Mouse (Mus musculus) MEL (cell line): ENCODE results near the gene Ucp2. TPM values are rescaled to one million over a fixed set of nuclear protein-coding genes. Genes with fewer than 3 reads are reported as not detected.

Source experiments
- DNase-seq: peaks from one replicate; pipeline ENCODE4 v3.0.0; 2011; ENCODE audit warnings: low read depth, low spot score
- H3K27ac ChIP-seq: 2 replicates; pipeline ENCODE4 v1.5.1; 2012; ENCODE audit warnings: low read depth, mild to moderate bottlenecking, control low read depth, low read length, moderate library complexity; ENCODE audit not compliant: control insufficient read depth
- H3K27me3 ChIP-seq, 2 experiments: fragments of 150-350 bp in 1 of 2; sonication (generic) in 1 of 2; 2 replicates each; pipeline ENCODE4 v1.6.1; 2012; ENCODE audit warnings: low read length in 2 of 2, mild to moderate bottlenecking in 2 of 2, improper control_type of control experiment in 1 of 2, moderate library complexity in 1 of 2; ENCODE audit not compliant: insufficient read depth in 2 of 2, control insufficient read depth in 1 of 2
- H3K36me3 ChIP-seq, 2 experiments: 2 replicates each; pipeline ENCODE4 v1.6.1; 2012 to 2014; ENCODE audit warnings: low read length in 2 of 2, improper control_type of control experiment in 1 of 2, inconsistent platforms in 1 of 2, mild to moderate bottlenecking in 1 of 2; ENCODE audit not compliant: insufficient read depth in 2 of 2, control insufficient read depth in 1 of 2
- H3K4me1 ChIP-seq, 2 experiments: fragments of 150-350 bp in 1 of 2; sonication (generic) in 1 of 2; 2 replicates each; pipeline ENCODE4 v1.6.1; 2012; ENCODE audit warnings: low read length in 2 of 2, improper control_type of control experiment in 1 of 2, mild to moderate bottlenecking in 1 of 2; ENCODE audit not compliant: insufficient read depth in 2 of 2, control insufficient read depth in 1 of 2
- H3K4me3 ChIP-seq, 2 experiments: fragments of 150-350 bp in 1 of 2; sonication (generic) in 1 of 2; 2 replicates each; pipeline ENCODE4 v1.5.1; 2012; ENCODE audit warnings: low read depth in 2 of 2, low read length in 2 of 2, mild to moderate bottlenecking in 2 of 2, moderate library complexity in 2 of 2, control low read depth in 1 of 2, improper control_type of control experiment in 1 of 2; ENCODE audit not compliant: control insufficient read depth in 1 of 2, insufficient read depth in 1 of 2
- H3K79me2 ChIP-seq: 2 replicates; pipeline ENCODE4 v1.6.1; 2012; ENCODE audit warnings: mild to moderate bottlenecking, low read length, moderate library complexity; ENCODE audit not compliant: control insufficient read depth, poor library complexity, insufficient read depth
- H3K9ac ChIP-seq: 2 replicates; pipeline ENCODE4 v1.6.1; 2012; ENCODE audit warnings: low read depth, mild to moderate bottlenecking, control low read depth, low read length, moderate library complexity; ENCODE audit not compliant: control insufficient read depth, poor library complexity, severe bottlenecking
- H3K9me3 ChIP-seq: fragments of 150-350 bp; sonication (generic); replicated peaks from 2 replicates; pipeline ENCODE4 v1.6.1; 2012; ENCODE audit warnings: mild to moderate bottlenecking, low read length, improper control_type of control experiment, moderate library complexity; ENCODE audit not compliant: insufficient read depth
- BHLHE40 ChIP-seq: IDR thresholded peaks from 2 replicates; pipeline ENCODE4 v1.6.1; 2012; ENCODE audit warnings: low read depth, mild to moderate bottlenecking, inconsistent platforms, low read length, improper control_type of control experiment, borderline replicate concordance
- CHD1 ChIP-seq: IDR thresholded peaks from 2 replicates; pipeline ENCODE4 v1.6.1; 2012; ENCODE audit warnings: low read depth, mild to moderate bottlenecking, inconsistent platforms, low read length, improper control_type of control experiment
- CHD2 ChIP-seq: IDR thresholded peaks from 2 replicates; pipeline ENCODE4 v1.6.1; 2011; ENCODE audit warnings: low read length, improper control_type of control experiment
- CTCF ChIP-seq, 3 experiments: IDR thresholded peaks in 2 of 3; conservative IDR thresholded peaks in 1 of 3; 2 replicates each; pipeline ENCODE4 v1.5.1; 2011 to 2012; ENCODE audit warnings: low read length in 3 of 3, low read depth in 2 of 3, mild to moderate bottlenecking in 2 of 3, improper control_type of control experiment in 1 of 3, inconsistent platforms in 1 of 3, mixed read lengths in 1 of 3, moderate library complexity in 1 of 3; ENCODE audit not compliant: control insufficient read depth in 1 of 3, insufficient read depth in 1 of 3, poor library complexity in 1 of 3, severe bottlenecking in 1 of 3
- ELF1 ChIP-seq: IDR thresholded peaks from 2 replicates; pipeline ENCODE4 v1.6.1; 2014; ENCODE audit warnings: low read depth, mild to moderate bottlenecking, inconsistent platforms, low read length, improper control_type of control experiment, moderate library complexity
- EP300 ChIP-seq, 2 experiments: IDR thresholded peaks; 2 replicates each; pipeline ENCODE4 v1.6.1; 2011; ENCODE audit warnings: improper control_type of control experiment in 2 of 2, low read length in 2 of 2, low read depth in 1 of 2, mild to moderate bottlenecking in 1 of 2
- GABPA ChIP-seq: IDR thresholded peaks from 2 replicates; pipeline ENCODE4 v1.6.1; 2012; ENCODE audit warnings: low read depth, mild to moderate bottlenecking, inconsistent platforms, low read length, improper control_type of control experiment, moderate library complexity
- GATA1 ChIP-seq: IDR thresholded peaks from 2 replicates; pipeline ENCODE4 v1.6.1; 2011; ENCODE audit warnings: low read depth, low read length, improper control_type of control experiment
- HCFC1 ChIP-seq: IDR thresholded peaks from 2 replicates; pipeline ENCODE4 v1.6.1; 2012; ENCODE audit warnings: low read depth, mild to moderate bottlenecking, inconsistent platforms, low read length, improper control_type of control experiment, moderate library complexity
- JUND ChIP-seq: IDR thresholded peaks from 2 replicates; pipeline ENCODE4 v1.6.1; 2011; ENCODE audit warnings: low read depth, mild to moderate bottlenecking, improper control_type of control experiment, low read length
- KAT2A ChIP-seq: conservative IDR thresholded peaks from 2 replicates; pipeline ENCODE4 v1.6.1; 2012; ENCODE audit warnings: low read depth, low read length, improper control_type of control experiment, inconsistent platforms
- MAFK ChIP-seq: IDR thresholded peaks from 2 replicates; pipeline ENCODE4 v1.6.1; 2011; ENCODE audit warnings: low read depth, mild to moderate bottlenecking, low read length, improper control_type of control experiment, borderline replicate concordance
- MAX ChIP-seq: IDR thresholded peaks from 2 replicates; pipeline ENCODE4 v1.6.1; 2011; ENCODE audit warnings: low read length, improper control_type of control experiment
- MAZ ChIP-seq: IDR thresholded peaks from 2 replicates; pipeline ENCODE4 v1.6.1; 2012; ENCODE audit warnings: low read depth, mild to moderate bottlenecking, inconsistent platforms, low read length, improper control_type of control experiment
- MEF2A ChIP-seq: IDR thresholded peaks from 2 replicates; pipeline ENCODE4 v1.6.1; 2014; ENCODE audit warnings: low read depth, mild to moderate bottlenecking, inconsistent platforms, low read length, improper control_type of control experiment; ENCODE audit not compliant: poor library complexity, insufficient replicate concordance, severe bottlenecking; ENCODE audit errors: extremely low read depth
- MXI1 ChIP-seq: IDR thresholded peaks from 2 replicates; pipeline ENCODE4 v1.6.1; 2011; ENCODE audit warnings: mild to moderate bottlenecking, low read depth, low read length, improper control_type of control experiment
- MYB ChIP-seq: IDR thresholded peaks from 2 replicates; pipeline ENCODE4 v1.6.1; 2011; ENCODE audit warnings: mild to moderate bottlenecking, low read depth, low read length, improper control_type of control experiment
- MYC ChIP-seq: IDR thresholded peaks from 2 replicates; pipeline ENCODE4 v1.6.1; 2011; ENCODE audit warnings: low read depth, mild to moderate bottlenecking, low read length, improper control_type of control experiment, moderate library complexity
- NELFE ChIP-seq: IDR thresholded peaks from 2 replicates; pipeline ENCODE4 v1.6.1; 2011; ENCODE audit warnings: low read depth, low read length, improper control_type of control experiment
- NRF1 ChIP-seq: IDR thresholded peaks from 2 replicates; pipeline ENCODE4 v1.6.1; 2014; ENCODE audit warnings: low read depth, mild to moderate bottlenecking, inconsistent platforms, low read length, improper control_type of control experiment, moderate library complexity; ENCODE audit not compliant: poor library complexity, insufficient read depth, severe bottlenecking
- POLR2A ChIP-seq, 2 experiments: IDR thresholded peaks; 2 replicates each; pipeline ENCODE4 v1.6.1; 2011 to 2012; ENCODE audit warnings: low read length in 2 of 2, mild to moderate bottlenecking in 2 of 2, control low read depth in 1 of 2, improper control_type of control experiment in 1 of 2, low read depth in 1 of 2, moderate library complexity in 1 of 2; ENCODE audit not compliant: control insufficient read depth in 1 of 2, insufficient read depth in 1 of 2, poor library complexity in 1 of 2
- POLR2AphosphoS2 ChIP-seq: IDR thresholded peaks from 2 replicates; pipeline ENCODE4 v1.6.1; 2011; ENCODE audit warnings: low read length, improper control_type of control experiment
- POLR2AphosphoS5 ChIP-seq: IDR thresholded peaks from 2 replicates; pipeline ENCODE4 v1.6.1; 2012; ENCODE audit warnings: low read depth, borderline replicate concordance, mild to moderate bottlenecking, inconsistent platforms, low read length, moderate library complexity, mixed read lengths
- RAD21 ChIP-seq: IDR thresholded peaks from 2 replicates; pipeline ENCODE4 v1.6.1; 2011; ENCODE audit warnings: mild to moderate bottlenecking, low read depth, low read length, improper control_type of control experiment
- RCOR1 ChIP-seq: IDR thresholded peaks from 2 replicates; pipeline ENCODE4 v1.6.1; 2012; ENCODE audit warnings: low read depth, mild to moderate bottlenecking, inconsistent platforms, low read length, improper control_type of control experiment
- SIN3A ChIP-seq: IDR thresholded peaks from 2 replicates; pipeline ENCODE4 v1.6.1; 2012; ENCODE audit warnings: low read length, improper control_type of control experiment, inconsistent platforms
- SMC3 ChIP-seq: IDR thresholded peaks from 2 replicates; pipeline ENCODE4 v1.6.1; 2011; ENCODE audit warnings: low read depth, low read length, improper control_type of control experiment
- TAL1 ChIP-seq: IDR thresholded peaks from 2 replicates; pipeline ENCODE4 v1.6.1; 2012; ENCODE audit warnings: mild to moderate bottlenecking, inconsistent platforms, low read length, moderate library complexity, mixed read lengths
- TBP ChIP-seq: IDR thresholded peaks from 2 replicates; pipeline ENCODE4 v1.8.0; 2011; ENCODE audit warnings: low read depth, low read length, improper control_type of control experiment
- TCF12 ChIP-seq: IDR thresholded peaks from 2 replicates; pipeline ENCODE4 v1.6.1; 2014; ENCODE audit warnings: low read depth, mild to moderate bottlenecking, inconsistent platforms, low read length, improper control_type of control experiment, moderate library complexity
- UBTF ChIP-seq: IDR thresholded peaks from 2 replicates; pipeline ENCODE4 v1.6.1; 2012; ENCODE audit warnings: low read depth, mild to moderate bottlenecking, inconsistent platforms, low read length, improper control_type of control experiment, moderate library complexity, borderline replicate concordance; ENCODE audit not compliant: insufficient read depth
- USF1 ChIP-seq: IDR thresholded peaks from 2 replicates; pipeline ENCODE4 v1.6.1; 2014; ENCODE audit warnings: low read depth, mild to moderate bottlenecking, inconsistent platforms, low read length, improper control_type of control experiment, moderate library complexity
- USF2 ChIP-seq, 2 experiments: IDR thresholded peaks; 2 replicates each; pipeline ENCODE4 v1.6.1; 2011 to 2012; ENCODE audit warnings: improper control_type of control experiment in 2 of 2, low read length in 2 of 2, borderline replicate concordance in 1 of 2, inconsistent platforms in 1 of 2, low read depth in 1 of 2, mild to moderate bottlenecking in 1 of 2; ENCODE audit not compliant: insufficient read depth in 1 of 2
- ZC3H11A ChIP-seq: IDR thresholded peaks from 2 replicates; pipeline ENCODE4 v1.6.1; 2012; ENCODE audit warnings: low read depth, mild to moderate bottlenecking, inconsistent platforms, low read length, improper control_type of control experiment
- ZKSCAN1 ChIP-seq: IDR thresholded peaks from 2 replicates; pipeline ENCODE4 v1.6.1; 2012; ENCODE audit warnings: low read depth, mild to moderate bottlenecking, inconsistent platforms, low read length, improper control_type of control experiment, moderate library complexity
- ZMIZ1 ChIP-seq: IDR thresholded peaks from 2 replicates; pipeline ENCODE4 v1.6.1; 2012; ENCODE audit warnings: low read depth, mild to moderate bottlenecking, inconsistent platforms, low read length, improper control_type of control experiment, moderate library complexity
- ZNF384 ChIP-seq: IDR thresholded peaks from 2 replicates; pipeline ENCODE4 v1.6.1; 2012; ENCODE audit warnings: low read depth, mild to moderate bottlenecking, inconsistent platforms, low read length, improper control_type of control experiment
- polyA plus RNA-seq, 2 experiments: library from polyadenylated mRNA; stranded (reverse) in 1 of 2; unstranded in 1 of 2; fragments of >175 nt in 1 of 2; fragments of >200 nt in 1 of 2; gene quantifications; 2 replicates each; pipeline versions ENCODE4 v1.2.1 to v1.2.4; 2012; ENCODE audit warnings: low replicate concordance in 2 of 2, low read depth in 1 of 2; ENCODE audit not compliant: insufficient read length in 2 of 2, insufficient read depth in 1 of 2, missing spikeins in 1 of 2
- total RNA-seq: library from RNA; depleted of rRNA; stranded (reverse); fragments of 300-350 nt; gene quantifications from 2 replicates; pipeline ENCODE4 v1.2.3, GENCODE M21; 2012; rRNA removed

The Ucp2 gene
- 139 and 156 TPM in 2 replicates for total RNA-seq
- 100 to 1,000 TPM in 1 of 2 experiments, not detected in 1; 724 TPM for polyA plus RNA-seq

DNA sequence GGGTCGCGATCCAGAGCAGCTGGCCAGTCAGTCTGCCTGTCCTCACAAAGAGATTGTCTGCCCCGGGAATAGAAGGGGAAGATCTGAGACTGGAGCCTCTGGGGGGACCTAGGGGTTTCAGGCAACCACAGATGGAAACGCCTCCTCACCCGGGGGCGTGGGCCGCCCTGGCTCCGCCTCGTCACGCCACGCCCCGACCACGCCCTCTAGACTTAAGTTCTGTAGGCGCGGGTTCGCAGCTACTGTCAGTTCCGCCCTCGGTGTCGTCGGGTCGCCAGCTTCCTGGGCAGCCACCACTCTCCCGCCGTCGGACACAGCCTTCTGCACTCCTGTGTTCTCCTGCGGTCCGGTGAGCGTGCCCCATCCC lies at the start of gene Ucp2:
Gene Ucp2 (plus strand): TSS at position 221 of the 367 bp plus-strand sequence.
- Histone ChIP-seq H3K4me3 (peak within 1 kb of the TSS; percentile 69 to 83), H3K4me1 (peaks cover 3 to 12% of the 10 kb centered on the region in 2 experiments; a peak in 3 of 4 replicates), H3K27ac (peak within 1 kb of the TSS; percentile 99)
- TF ChIP-seq GABPA (no peak), POLR2AphosphoS5 (peak; percentile 94), RCOR1 (no peak), BHLHE40 (no peak), GATA1 (no peak), MYB (no peak), MAX (no peak), SIN3A (peak; percentile 1), MXI1 (no peak), UBTF (no peak), MAZ (0 out of 2 replicates have a peak, but pooled peaks have one; percentile 44), MYC (no peak), POLR2AphosphoS2 (peak; percentile 95), POLR2A (IDR thresholded peaks at IDR 0.05; ENCODE audit: control insufficient read depth in 1 of 2, insufficient read depth in 1 of 2, low read depth in 1 of 2, low read length in 2 of 2, poor library complexity in 1 of 2) (peak; percentile 76 to 97), TCF12 (peak; percentile 51; the same call in 1 of the 2 replicates), CTCF (IDR thresholded peaks at IDR 0.05 in 2 of 3, conservative IDR thresholded peaks at IDR 0.05 in 1 of 3; ENCODE audit: control insufficient read depth in 1 of 3, insufficient read depth in 1 of 3, low read depth in 2 of 3, low read length in 3 of 3, poor library complexity in 1 of 3, severe bottlenecking in 1 of 3) (no peak), HCFC1 (peak; percentile 34), TAL1 (no peak), KAT2A (no peak), USF1 (no peak), ZC3H11A (no peak), USF2 (IDR thresholded peaks at IDR 0.05; ENCODE audit: borderline replicate concordance in 1 of 2, insufficient read depth in 1 of 2, low read depth in 1 of 2, low read length in 2 of 2) (no peak), ZNF384 (no peak), CHD1 (no peak), CHD2 (no peak), ZKSCAN1 (no peak), JUND (no peak), TBP (peak; percentile 96), MAFK (no peak), SMC3 (no peak), RAD21 (no peak), ZMIZ1 (peak; percentile 98), NELFE (peak; percentile 98), NRF1 (no peak), ELF1 (0 out of 2 replicates have a peak, but pooled peaks have one; percentile 36), MEF2A (no peak), EP300 (IDR thresholded peaks at IDR 0.05; ENCODE audit: low read depth in 1 of 2, low read length in 2 of 2) (0 out of 4 replicates have a peak, but pooled peaks of 1 of the 2 experiments have one; percentile 11)

More for the DNA sequence above, at the start of gene Ucp2:
- Histone ChIP-seq H3K36me3 (peaks cover 0 to 11% of the 10 kb centered on the region in 2 experiments; a peak in 3 of 4 replicates), H3K79me2 (peaks cover 37% of the 10 kb centered on the region), H3K9ac (peak within 1 kb of the TSS; percentile 90), H3K9me3 (no peaks in the 10 kb centered on the region), H3K27me3 (no peaks in the 10 kb centered on the region)
- peak; percentile 97 for DNase-seq
